Mouse (Mus musculus): ENCODE data around the gene Prph2. TPM values are rescaled to one million over a fixed set of nuclear protein-coding genes. Genes with fewer than 3 reads are reported as not detected.

Gene Prph2
- polyA plus RNA-seq, 1 experiment = not detected

DNA sequence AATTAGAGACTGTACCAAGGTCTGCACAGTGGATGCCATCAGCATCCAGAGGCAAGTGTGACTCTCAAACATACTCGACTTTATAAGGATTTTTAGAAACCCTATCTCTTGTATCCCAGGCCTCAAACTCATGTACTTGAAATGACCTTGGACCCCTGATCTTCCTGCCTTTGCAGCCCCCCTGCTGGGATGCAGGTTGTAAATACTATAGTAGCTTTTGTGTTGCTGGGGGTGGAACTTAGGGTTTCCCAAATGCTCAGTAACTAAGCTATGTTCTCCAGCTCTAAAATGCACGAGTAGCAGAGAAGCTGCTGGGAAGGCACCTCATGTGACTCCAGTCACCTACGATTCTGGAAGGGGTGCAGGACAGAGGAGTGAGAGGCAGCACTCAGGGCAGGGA is 16.7 kb downstream of the Prph2 start:
- no peak for TF ChIP-seq GATA1 (IDR thresholded peaks at IDR 0.05; ENCODE audit: low read length)

DNA sequence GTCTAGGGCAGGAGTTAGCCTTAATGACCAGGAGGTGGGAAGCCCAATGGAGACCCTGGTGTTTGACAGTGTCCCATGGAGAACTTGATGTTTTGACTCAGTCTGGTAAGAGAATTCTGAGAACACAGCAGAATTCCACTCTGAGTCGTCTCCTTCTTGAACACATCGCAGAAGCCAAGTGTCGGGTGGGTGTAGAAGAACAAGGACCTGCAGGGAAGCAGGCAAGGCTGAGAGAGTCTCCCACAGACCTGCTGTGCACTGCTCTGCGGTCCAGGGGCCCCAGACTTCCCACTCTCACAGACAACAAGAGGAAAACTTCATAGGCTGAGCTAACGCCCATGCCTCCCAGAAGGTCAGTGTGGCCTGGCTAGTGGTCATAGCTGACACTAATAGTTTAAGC is 17.5 kb downstream of the Prph2 start:
- TF ChIP-seq GATA1 (IDR thresholded peaks at IDR 0.05; ENCODE audit: low read length) = no peak

DNA sequence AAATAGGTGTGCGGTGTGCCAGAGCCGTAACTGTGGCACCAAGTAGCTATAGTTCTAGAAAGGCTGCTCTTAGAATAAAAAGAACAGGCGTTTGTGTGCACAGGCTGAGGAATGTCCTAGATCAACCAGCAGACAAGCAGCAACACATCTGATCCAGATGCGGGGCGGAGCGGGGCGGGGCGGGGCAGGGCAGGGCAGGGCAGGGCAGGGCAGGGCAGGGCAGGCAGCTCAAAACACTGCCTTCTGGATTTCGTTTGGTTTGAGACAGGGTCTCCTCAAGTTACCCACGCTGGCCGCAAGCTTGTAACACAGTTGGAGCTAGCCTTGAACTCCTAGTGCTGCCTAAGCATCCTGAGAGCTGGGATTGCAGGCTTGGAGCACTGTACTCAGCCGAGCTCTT is 19.0 kb downstream of the Prph2 start:
- no peak for TF ChIP-seq GATA1 (IDR thresholded peaks at IDR 0.05; ENCODE audit: low read length)

DNA sequence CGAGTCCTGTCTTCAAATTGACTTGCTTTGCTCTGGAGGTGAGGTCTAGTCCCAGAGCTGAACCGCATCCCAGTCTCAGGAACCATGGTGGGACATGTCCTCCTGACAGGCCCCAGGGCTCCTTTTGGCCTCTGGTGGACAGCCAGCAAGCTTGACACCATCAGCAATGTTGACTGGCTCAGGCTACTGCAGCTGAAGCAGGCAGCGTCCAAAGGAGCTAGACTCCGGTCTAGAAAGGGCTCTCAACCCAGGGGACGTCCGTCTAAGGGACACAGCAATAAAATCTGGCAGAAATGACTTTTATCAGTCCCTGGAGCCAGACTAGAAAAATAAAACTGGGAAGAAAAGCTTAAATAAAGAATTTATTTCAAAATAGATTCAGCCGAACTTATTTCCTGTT is 19.6 kb downstream of the Prph2 start:
- no peak for TF ChIP-seq GATA1 (IDR thresholded peaks at IDR 0.05; ENCODE audit: low read length)

DNA sequence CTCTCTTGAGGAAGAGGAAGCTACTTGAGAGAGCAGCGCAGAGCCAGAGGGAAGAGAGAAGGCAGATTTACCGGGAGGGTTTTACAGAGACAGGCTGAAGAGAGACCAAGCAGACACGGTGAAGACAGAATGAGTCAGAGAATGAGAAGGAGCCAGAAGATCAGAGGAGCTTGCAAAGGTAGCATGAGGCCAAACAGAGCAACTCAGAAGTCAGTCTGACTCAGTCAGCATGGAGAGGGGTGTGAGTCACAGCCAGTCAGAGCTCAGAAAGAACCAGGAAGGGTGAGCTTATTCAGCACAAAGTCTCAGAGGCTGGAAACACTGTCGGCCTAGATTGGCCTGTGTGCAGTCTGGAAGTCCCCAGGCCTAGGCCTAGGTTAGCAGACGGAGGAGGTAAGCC is 22.7 kb downstream of the Prph2 start:
- TF ChIP-seq GATA1 (IDR thresholded peaks at IDR 0.05; ENCODE audit: low read length) = no peak

DNA sequence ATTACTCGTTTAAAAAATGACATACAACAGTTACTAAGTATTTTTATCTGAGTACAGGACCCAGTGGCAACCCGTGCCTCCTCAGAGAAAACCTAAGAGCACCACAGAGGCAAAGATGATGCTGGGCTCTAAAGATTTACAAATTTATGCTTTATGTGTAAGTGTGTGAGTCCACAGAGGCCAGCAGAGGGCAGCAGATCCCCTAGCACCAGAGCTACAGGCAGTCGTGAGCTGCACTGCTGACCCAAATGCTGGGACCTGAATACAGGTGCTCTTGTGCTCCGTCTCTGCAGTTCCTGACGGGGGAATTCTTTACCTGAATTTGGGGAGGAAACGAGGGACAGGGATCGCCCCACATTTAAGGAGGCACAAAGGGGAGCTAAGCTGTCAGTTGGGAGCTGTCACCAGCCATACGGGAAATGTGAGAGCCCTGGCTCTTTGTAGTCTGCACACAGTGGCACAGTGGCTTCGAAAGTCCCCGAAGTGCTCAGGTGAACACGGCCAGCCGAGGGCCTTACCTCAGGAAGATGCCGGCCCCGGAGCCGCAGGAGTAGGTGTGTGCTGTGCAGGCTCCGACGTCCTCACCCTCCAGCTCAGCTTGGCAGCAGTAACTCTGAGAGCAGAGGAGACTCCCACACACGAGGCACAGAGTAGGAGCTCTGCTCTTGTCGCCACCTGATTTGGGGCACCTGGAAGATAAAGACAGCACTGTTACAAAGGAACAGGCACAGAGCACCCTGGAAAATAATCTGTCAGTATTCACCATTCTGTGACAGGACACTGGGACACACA is 23.5 kb downstream of the Prph2 start:
- TF ChIP-seq GATA1 (IDR thresholded peaks at IDR 0.05; ENCODE audit: low read length) = no peak

DNA sequence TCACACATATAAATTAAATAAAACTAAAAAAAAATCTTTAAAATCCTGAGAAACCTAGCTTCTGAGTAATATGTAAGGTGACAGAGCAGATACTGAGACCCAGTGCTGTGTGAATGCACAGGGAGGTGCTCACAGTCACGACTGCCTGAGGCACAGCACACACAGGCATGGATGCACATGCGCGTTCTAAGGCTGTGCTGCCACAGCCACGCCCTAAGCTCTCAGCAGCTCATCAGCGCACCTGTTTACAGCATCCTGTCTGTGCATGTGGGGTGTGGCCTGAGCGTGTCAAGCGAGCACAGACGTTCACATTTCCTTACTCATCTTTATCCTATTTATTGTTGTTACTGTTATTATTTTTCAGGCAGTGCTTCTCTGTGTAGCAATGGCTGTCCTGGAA is 30.2 kb downstream of the Prph2 start:
- no peak for TF ChIP-seq GATA1 (IDR thresholded peaks at IDR 0.05; ENCODE audit: low read length)

DNA sequence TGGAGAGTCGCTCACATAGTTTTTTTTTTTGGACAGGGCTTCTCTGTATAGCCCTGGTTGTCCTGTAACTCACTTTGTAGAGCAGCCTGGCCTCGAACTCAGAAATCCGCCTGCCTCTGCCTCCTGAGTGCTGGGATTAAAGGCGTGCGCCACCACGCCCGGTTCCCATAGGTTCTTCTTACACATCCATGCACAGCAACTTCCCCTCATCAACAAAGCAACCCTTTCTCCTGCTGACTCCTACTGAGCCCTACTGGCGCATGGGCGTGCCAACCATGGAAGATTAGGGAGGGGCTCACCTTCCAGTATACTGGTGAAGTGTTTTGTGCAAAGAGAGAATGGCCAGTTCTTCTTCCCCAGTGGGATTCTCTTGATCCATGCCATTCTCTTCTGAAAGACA is 32.2 kb downstream of the Prph2 start:
- TF ChIP-seq GATA1 (IDR thresholded peaks at IDR 0.05; ENCODE audit: low read length) = no peak

DNA sequence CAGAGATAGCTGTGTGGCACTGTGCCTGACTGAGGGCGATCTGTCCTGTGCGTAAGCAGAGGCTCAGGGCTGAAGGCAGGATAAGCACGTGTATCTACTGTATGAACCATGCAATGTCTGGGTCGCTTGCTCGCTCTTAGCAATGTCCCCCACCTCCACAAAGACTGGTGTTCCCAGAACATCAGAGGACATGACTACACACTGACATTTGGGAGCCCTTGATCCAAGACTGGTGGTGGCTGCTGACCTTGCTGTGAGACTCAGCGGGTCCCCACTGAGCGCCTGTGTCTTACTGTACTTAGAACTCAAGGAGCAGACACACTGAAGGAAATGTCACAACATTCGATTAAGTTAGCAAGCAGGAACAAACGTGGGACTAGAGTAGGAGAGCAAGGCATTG is 36.0 kb downstream of the Prph2 start:
- TF ChIP-seq GATA1 (IDR thresholded peaks at IDR 0.05; ENCODE audit: low read length) = no peak

DNA sequence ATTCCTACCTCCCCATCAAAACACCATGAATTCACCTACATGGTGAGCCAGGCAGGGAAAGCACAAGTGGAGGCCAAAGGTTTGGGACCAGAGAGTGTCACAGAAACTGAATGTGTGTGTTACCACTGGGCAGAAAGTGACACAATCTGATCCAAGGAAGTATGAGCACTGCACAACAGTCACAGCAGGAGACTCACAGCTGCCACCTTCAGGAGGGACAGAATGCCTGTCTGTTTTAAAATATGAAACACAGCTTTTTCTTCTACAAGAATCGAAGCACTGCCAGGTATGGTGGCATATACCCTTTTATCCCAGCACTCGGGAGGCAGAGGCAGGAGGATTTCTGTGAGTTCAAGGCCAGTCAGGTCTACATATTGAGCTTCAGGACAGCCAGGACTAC is 47.8 kb downstream of the Prph2 start:
- TF ChIP-seq GATA1 (IDR thresholded peaks at IDR 0.05; ENCODE audit: low read length) = no peak

DNA sequence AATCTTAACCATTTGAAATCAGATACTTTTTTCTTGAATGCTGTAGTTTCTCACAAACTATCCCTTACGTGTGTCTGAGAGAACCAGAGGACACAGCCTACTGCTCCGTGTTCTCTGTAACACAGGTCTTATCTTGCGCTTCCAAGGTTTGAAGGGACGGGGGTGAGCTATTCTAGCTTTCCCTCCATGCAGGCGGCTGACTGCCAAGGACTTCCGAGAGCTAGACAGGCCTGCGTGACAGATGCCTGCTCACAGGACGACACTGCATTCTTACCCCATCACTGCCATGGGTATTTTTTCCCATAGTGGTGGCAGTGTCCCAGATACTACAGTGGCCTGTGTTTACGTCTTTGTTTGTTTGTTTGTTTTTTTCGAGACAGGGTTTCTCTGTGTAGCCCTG is 50.0 kb downstream of the Prph2 start:
- no peak for TF ChIP-seq GATA1 (IDR thresholded peaks at IDR 0.05; ENCODE audit: low read length)

DNA sequence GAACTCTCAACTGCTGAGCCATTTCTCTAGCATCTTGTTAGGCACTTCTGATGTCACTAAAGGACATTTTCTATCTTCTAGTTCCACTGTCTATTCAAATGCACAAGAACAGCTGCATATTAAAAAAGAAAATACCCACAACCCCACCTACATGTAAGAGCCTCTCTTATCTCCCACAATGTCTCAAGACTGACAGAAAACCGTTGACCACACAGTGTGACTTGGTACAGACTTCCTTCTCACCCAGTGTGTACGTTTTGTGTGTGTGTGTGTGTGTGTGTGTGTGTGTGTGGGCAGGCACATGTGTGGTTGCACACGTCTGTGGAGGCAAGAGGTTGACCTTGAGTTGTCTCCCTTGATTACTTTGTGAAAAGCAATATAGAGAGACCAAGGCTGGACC is 51.9 kb downstream of the Prph2 start:
- no peak for TF ChIP-seq GATA1 (IDR thresholded peaks at IDR 0.05; ENCODE audit: low read length)

DNA sequence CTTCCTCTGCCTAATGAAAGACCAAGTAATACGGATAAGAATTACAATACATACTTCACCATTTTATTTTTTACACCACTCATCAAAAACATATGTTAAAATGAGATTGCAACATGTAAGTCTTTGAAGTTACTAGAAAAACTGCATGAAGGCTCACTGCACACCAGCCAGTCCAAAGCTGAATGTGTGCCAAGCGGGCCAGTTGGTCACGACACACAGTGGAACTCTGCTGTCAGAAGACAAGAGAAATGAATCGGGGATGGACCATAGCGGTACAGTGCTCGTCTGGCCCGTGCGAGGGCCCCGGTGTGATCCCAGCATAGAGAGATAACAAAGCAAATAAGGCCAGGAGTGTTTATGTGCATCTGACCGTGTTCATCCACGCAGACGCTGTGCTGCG is 52.9 kb downstream of the Prph2 start:
- no peak for TF ChIP-seq GATA1 (IDR thresholded peaks at IDR 0.05; ENCODE audit: low read length)

DNA sequence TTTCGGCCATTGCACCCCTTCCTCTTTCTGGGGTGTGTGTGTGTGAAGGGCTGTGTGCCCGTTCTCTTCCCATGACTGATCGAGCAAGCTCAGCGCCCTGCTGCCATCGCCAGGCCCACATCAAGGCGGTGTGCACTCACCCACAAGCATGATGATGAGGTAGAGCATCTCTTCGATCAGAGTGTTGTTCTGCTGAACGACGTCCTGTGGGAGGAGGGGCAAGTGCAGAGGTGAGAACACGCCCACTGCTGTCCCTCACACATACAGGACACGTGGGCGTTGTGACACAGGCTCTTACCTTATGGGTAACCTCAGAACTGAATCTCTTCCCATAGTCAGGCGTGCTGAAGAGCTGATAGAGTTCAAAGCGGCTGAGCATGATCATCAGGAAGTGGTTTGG is 56.6 kb downstream of the Prph2 start:
- no peak for TF ChIP-seq GATA1 (IDR thresholded peaks at IDR 0.05; ENCODE audit: low read length)

DNA sequence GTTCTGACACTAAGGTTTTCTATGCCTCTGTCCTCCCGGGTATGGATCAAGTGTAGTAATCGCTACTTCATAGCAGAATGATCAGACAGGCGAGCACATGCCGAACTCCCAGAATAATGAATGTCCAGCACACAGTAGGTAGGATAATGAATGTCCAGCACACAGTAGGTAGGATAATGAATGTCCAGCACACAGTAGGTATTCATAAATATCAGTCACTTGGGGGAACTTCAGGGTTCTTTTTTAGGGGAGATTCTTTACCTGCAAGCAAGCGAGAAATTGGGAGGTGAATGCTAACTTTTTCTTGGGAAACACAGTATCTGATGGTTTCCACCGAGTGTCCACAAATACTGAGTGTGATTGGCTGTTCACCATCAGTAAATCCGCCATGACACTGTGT is 62.3 kb downstream of the Prph2 start:
- no peak for TF ChIP-seq GATA1 (IDR thresholded peaks at IDR 0.05; ENCODE audit: low read length)

Other genes starting within 250 kb of the Prph2 start
- 38.5 and 49.7 TPM in 2 replicates for gene Rrp36, start 236.1 kb upstream of the Prph2 start, polyA plus RNA-seq (2012)
- gene Mea1, start 231.7 kb upstream of the Prph2 start, polyA plus RNA-seq (2012) = 119 and 135 TPM in 2 replicates
- gene Klhdc3, start 229.5 kb upstream of the Prph2 start, polyA plus RNA-seq (2012) = 255 and 339 TPM in 2 replicates
- 94.1 and 94.3 TPM in 2 replicates for gene Ppp2r5d, start 205.3 kb upstream of the Prph2 start, polyA plus RNA-seq (2012)
- gene Pex6, start 199.0 kb upstream of the Prph2 start, polyA plus RNA-seq (2012) = 39.0 and 43.4 TPM in 2 replicates
- gene Gnmt, start 181.3 kb upstream of the Prph2 start, polyA plus RNA-seq (2012) = 0.16 and 0.37 TPM in 2 replicates
- 72.4 and 81.9 TPM in 2 replicates for gene Cnpy3, start 158.2 kb upstream of the Prph2 start, polyA plus RNA-seq (2012)
- gene Ptcra, start 146.7 kb upstream of the Prph2 start, polyA plus RNA-seq (2012) = not detected in 2 replicates
- gene 2310039H08Rik, start 137.8 kb upstream of the Prph2 start, polyA plus RNA-seq (2012) = 144 and 204 TPM in 2 replicates
- gene Rpl7l1, start 127.8 kb upstream of the Prph2 start, polyA plus RNA-seq (2012) = 6.3 and 11.6 TPM in 2 replicates
- 8.4 and 9.8 TPM in 2 replicates for gene Bicral, start 52.0 kb upstream of the Prph2 start, polyA plus RNA-seq (2012)
- gene Tbcc, start 19.8 kb upstream of the Prph2 start, polyA plus RNA-seq (2012) = 33.2 and 44.9 TPM in 2 replicates
- gene Ubr2, start 100.1 kb downstream of the Prph2 start, polyA plus RNA-seq (2012) = 12.2 and 14.2 TPM in 2 replicates

All from G1E-ER4 (cell line).